Mouse (Mus musculus) fibroblast of lung, adult 2 months (primary cell): Measurements from ENCODE around the gene Limk2.

ENCODE experiments used
- DNase-seq: peaks from one replicate; pipeline ENCODE4 v3.0.0-alpha.2; 2011; ENCODE audit warnings: low read depth

The Limk2 gene

DNA sequence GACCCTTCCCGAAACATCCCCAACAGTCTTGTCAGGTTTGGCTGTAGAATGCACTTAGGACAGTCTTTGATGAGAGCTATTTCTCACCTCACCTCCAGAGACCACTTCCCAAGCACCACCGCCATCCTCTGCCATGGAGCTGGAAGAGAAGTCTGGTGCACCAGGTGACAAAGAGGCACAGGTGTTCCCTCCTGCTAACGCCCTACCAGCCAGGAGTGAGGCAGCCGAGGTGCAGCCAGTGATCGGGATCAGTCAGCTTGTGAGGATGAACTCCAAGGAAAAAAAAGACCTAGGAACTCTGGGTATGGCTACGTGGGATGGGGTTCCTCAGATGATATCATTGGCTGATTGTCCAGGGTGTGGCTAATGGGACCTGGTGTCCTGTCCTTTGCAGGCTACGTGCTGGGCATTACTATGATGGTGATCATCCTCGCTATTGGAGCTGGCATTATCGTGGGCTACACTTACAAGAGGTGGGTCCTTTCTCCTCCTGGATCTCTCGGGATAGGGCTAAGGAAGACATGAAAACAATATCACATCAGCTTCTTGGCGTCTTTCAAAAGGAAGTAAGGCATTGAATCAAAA lies 75.8 kb downstream of the Limk2 start:
- DNase-seq: no peak

DNA sequence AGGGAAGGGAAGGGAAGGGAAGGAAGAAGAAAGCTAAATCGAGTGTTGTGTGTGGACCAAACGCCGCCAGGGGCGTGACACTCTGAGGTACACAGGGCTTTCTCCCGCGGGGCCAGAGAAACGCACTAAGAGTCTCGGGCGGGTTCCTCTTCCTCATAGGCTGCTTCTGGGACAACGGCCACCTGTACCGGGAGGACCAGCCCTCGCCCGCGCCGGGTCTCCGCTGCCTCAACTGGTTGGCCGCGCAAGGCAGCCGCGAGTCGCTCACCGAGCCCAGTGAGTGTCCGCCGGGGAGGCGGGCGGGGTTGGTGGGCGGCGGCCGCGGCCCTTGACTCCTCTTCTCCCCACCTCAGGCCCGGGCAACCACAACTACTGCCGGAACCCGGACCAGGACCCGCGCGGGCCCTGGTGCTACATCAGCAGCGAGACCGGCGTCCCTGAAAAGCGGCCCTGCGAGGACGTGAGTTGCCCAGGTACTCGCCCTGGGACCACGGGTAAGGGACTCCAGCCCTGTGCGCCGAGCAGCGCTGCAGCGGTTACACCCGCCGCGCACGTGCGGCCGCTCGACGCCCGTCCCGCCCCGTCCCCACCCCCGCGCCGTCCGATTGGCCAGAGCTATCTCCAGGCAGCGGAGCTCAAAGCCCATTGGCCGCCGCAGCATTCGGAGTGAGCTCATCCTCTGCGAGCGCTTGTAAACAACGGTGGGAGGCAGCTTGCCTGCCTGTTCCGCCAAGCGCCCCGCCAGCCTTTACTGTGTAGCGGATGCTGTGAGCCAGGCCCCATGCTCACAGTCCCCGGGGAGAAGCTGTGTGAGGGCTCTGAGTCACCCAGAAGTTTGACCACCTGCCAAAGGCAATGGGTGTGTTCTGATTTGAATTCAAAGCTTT lies 77.0 kb downstream of the Limk2 start:
- DNase-seq: peak; percentile 99

DNA sequence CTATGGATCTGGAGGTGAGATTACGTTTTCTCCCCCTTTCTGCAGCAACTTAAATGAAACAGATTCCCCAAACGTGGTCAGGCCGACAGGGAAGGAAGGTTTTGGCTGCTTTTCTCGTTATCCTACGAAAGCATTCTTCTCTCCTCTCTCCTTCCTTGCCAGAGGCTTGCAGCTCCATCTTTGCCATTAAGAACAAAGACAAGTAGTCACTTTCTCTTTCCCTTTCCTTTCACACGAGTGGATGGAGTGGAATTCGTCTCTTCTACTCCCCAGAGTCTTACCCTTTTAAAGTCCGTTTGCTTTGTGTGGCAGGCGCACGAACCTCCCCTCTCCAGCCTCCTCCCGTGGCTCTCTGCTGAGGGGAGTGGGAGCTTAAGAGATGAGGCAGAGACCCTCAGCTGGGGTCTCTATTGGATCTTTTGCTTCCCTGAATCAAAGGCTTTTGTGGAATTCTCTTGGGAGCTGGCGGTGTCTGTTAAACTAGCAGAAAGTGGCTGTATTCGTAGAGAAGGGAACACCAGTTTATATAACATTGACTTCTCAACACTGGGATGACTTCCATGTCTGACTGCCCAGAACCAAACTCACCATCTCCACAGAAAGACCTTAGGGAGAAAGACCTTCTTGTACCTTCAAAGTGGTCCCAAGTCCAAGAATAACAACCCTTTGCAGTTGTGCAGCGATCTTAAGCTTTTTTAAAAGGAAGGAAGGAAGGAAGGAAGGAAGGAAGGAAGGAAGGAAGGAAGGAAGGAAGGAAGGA lies 77.8 kb downstream of the Limk2 start:
- DNase-seq: no peak

DNA sequence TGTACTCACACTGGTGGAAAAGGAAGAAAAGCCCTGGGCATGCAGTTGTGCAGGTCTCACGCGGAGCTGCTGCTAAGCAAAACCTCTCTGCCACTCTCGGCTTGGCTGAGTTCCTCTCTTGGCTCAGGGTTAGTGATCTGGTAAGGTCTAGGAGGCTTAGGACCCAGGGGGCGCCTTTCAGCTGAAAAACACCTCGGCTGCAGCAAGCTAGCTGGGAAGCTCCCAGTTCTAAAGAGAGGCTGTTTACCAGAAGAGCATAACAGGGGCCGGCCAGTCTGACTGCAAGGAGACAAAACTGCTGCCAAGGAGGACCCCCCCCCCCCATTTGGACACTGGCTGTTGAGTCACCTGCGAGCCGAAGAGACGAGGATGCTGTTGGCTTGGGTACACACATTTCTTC lies 78.4 kb downstream of the Limk2 start:
- peak; percentile 98 for DNase-seq

DNA sequence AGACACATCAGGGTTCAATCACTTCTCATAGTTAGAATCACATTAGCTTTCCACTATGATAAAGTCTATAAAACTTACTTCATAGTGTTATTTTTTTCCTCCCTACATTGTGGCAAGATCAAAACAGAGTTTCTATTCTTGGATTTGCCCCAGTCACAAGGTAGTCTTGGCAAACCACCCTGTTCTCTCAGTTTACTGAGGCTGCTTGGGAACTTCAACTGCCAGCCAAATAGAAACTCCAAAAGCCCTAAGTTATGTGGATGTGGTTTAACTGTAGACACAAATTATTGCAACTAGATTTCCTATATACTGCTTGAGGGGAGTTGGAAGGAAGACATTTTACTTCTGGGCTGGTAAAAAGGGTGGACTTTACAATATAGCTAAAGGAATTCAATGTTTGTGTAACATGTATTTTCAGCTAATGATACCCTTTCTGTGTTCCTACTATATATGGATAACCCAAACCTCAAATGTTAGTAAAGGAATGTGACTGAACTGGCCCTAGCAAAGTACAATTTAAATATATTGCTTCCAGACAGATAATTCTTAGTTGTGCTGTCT lies 79.0 kb downstream of the Limk2 start, which contains the start of gene Pik3ip1:
Pik3ip1 (plus strand) TSS at position 511 of the 561 bp plus-strand sequence.
- peak; percentile 90 for DNase-seq

DNA sequence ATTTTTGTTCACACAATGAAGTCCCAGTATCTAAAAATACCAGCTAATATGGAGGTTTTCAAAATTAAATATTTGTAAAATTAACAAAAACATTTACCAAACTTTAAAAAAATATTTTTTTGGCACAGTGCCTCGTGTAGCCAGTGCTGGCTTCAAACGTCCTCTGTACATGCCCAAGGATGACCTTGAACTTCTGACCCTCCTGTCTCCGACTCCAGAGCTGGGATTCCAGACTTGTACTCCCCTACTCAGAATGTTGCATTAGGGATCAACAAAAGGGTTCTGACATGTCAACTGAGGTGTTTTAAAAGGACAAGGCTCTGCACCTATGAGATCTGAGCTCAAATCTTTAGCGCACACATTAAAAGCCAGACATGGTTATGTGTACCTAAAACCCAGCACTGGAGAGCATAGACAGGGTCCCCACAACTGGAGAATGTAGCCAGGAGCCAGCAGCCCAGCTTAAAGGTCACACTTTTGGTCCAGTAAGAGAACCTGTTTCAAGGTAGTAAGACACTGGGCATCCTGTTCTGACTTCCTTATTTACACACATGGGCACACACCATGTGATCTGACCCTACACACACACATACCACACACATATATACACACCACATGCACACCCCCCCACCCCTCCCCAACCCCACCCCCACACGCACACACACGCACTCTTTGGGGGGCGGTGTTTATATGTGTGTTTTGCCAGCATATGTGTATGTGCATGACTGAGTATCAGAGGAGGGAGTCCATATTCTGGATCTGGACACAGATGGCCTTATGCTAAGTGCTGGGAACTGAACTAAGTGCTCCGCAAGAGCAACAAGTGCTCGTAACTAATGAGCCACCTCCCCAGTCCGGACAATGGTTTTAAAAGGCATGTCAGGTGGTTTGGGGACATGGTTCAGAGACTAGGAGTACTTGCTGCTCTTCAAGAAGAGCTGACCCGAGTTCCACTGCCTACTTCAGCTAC lies 79.9 kb downstream of the Limk2 start:
- no peak for DNase-seq

GRCm38 (mm10) chr11:3328271-3328670 lies 80.7 kb downstream of the Limk2 start:
- no peak for DNase-seq

GRCm38 (mm10) chr11:3318286-3318685 lies 90.7 kb downstream of the Limk2 start:
- DNase-seq: peak; percentile 58

- DNase-seq: peak; percentile 35
Observed at GRCm38 (mm10) chr11:3314148-3314547, 94.8 kb downstream of the Limk2 start.

- DNase-seq: no peak
Observed at GRCm38 (mm10) chr11:3313294-3313693, 95.7 kb downstream of the Limk2 start.

DNA sequence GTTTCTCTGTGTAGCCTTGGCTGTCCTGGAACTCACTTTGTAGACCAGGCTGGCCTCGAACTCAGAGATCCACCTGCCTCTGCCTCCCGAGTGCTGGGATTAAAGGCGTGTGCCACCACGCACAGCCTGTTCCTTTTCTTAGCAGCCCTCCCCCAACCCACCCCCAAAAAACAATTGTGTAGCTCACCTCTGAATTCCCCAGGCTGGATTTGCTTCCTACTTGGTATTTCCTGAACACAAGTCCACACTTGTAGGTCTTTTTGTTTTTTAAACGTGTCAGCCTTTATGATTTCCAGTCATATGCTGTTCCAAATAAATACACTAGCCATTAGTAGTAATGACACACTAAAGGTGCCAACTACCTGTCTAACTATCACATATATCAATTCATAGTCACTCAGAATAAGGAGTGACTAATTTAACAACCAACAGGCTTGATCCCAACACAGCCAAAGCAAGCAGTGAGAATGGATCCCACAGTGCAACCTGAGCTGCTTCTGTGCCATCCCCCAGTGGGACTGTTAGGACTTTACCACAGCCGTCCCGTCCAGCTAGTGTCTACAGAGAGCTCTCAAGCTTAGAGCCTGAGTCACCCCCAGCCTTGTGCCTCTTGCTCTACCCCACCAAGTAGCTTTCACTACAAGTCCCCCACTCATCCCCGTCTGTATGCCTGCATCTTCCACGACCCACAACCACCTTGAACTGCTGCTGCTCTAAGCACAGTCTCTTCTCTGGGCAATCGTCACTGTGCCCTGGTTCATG lies 97.2 kb downstream of the Limk2 start:
- no peak for DNase-seq

GRCm38 (mm10) chr11:3310789-3311585 lies 98.0 kb downstream of the Limk2 start:
- DNase-seq: no peak

DNA sequence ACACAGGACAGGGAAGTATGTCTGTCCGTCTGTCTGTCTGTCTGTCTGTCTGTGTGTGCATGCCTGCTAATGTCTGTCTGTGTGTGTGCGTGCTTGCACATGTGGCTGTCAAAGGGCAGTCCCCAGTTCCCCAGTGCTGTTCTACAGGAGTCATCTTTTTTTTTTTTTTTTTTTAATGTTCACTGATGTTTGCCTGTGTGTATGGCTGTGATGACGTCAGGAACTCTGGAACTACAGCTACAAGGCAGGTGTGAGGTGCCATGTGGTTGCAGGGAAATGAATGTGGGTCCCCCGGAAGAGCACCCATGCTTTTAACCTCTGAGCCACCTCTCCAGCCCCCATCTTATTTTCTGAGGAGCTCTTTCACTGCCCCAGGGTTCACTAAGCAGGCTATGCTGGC lies 99.1 kb downstream of the Limk2 start:
- no peak for DNase-seq

GRCm38 (mm10) chr11:3307875-3308274 lies 101.1 kb downstream of the Limk2 start:
- no peak for DNase-seq

GRCm38 (mm10) chr11:3305821-3306220 lies 103.2 kb downstream of the Limk2 start:
- no peak for DNase-seq

DNA sequence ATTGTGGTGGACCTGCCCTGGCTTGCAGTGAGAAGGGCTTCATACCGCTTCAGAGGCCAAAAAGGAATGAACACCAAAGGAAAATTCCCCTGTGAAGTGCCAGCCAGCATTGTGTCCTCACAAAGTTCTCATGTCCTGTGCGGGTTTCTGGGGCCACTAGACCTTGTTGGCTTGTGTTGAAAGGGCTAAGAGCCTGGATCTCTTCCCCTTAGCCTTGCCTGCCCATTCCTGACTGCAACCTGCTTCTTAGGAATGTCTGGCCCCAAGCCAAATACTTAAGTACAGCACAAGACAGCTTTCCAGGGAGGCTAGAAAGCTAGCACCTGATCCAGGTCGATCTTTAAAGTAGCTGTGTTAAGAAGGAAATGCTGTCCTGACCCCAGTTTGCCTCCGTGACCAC lies 106.2 kb downstream of the Limk2 start:
- DNase-seq: no peak

DNA sequence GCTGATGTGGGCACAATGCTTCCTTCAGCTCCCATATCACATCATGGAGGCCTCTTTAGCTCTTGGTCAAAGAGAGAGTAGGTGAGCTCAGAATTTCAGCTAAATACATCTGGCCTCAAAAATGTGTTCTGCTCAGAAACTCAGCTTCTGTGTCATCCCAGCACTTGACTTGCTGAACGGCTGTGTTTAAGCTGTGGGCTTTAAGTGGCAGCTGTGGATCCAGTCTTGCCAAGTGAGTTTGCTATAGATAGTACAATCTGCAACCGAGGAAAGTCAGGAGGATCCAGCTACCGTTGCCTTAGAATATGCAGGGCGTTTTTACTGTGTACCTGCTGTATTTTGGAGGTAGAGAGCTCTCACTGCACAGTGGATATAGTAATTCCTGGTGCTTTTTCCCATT lies 106.6 kb downstream of the Limk2 start:
- no peak for DNase-seq

DNA sequence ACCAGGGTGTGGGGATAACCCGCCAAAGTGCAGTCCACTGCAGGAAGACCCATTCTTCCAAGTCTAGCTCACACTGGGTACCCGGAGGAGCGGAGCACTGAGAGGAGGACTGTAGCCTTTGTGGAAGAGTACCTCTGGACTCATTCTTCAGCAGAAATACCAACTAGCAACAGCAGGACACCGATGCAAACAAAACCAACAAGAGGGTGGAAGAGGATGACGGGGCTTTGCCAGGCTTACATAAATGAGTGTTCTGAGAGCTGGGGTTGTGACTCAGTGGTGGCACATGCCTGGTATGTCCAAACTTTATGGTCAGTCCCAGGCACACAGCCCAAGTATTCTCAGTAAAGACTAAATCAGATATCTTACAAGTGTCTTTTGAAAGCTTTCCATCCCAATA lies 107.9 kb downstream of the Limk2 start:
- no peak for DNase-seq

DNA sequence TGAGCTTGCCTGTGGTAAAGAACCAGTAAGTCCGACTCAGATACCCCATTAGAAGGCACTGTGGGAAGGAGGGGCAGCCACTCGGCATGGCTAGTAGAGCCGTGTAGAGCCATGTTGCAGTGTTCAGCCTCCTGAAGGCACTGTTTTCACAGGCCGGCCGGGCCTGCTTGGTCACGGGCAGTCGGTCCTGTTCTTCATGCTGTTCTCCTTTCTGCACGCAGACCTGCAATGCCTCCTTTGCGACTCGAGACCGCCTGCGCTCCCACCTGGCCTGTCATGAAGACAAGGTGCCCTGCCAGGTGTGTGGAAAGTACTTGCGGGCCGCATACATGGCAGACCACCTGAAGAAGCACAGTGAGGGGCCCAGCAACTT lies 110.2 kb downstream of the Limk2 start:
- no peak for DNase-seq
